Mouse (Mus musculus): ENCODE measurements around the gene Clcnkb.

DNA sequence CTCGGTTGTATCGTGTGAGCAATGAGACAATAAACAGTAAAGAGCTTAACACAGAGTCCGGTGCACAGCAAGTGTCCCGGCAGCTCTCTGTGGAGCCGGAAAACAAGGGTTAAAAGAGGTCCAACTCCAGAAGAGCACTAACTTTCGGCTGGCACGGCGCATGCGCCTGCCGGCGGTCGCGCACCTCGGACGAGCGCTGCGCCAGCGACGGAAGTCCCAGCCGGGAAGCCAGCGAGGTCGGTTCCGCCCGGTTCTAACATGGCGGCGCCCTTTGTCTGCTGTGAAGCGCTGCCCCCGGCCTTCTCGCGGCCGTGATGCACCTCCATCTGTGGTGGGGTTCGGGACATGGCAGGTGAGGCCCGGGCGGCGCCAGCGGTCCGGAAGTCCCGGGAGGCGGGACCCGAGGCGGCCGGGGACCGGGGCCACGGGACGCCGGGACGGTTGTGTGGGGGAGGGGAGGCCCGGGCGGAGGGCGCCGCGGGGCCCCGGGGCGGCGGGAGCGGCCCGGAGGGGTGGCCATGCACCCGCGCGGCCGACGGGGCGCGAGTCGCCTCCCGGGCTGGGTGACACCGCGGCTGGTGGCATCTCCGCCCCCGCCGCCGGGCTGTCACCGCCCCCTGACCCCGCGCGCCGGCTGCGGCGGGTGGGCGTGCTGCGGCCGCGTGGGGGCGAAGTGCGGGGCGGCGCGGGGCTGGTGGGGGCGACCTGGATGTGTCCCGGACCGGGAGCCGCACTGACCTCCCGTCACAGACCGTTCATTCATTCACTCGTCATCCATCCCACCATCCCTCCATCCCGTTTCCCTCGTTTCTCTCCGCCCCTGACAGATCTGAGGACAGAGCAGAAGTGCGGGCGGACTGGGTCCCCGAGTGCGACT, 28.9 kb upstream of the Clcnkb start, which contains the start of gene Zbtb17:
- TF ChIP-seq CTCF (IDR thresholded peaks at IDR 0.05; ENCODE audit: control insufficient read depth, insufficient read depth, insufficient replicate concordance, low read depth, low read length): no peak
- TF ChIP-seq POLR2A (IDR thresholded peaks at IDR 0.05; ENCODE audit: control insufficient read depth, low read depth, low read length): peak; percentile 70
